Mouse (Mus musculus) embryonic fibroblast, embryonic 13.5 days (primary cell): Measurements from ENCODE around the gene Mdga1. TPM values are rescaled to one million over a fixed set of nuclear protein-coding genes. Genes with fewer than 3 reads are reported as not detected.

Experiments
- H3K27ac ChIP-seq: 2 replicates; pipeline ENCODE4 v1.5.1; 2012; ENCODE audit warnings: low read length, control low read depth, inconsistent platforms; ENCODE audit not compliant: insufficient read depth
- H3K4me1 ChIP-seq: 2 replicates; pipeline ENCODE4 v1.6.1; 2011; ENCODE audit warnings: low read length; ENCODE audit not compliant: control insufficient read depth, insufficient read depth
- H3K4me3 ChIP-seq: 2 replicates; pipeline ENCODE4 v1.5.1; 2011; ENCODE audit warnings: mild to moderate bottlenecking, control low read depth, low read length; ENCODE audit not compliant: insufficient read depth
- CTCF ChIP-seq: IDR thresholded peaks from 2 replicates; pipeline ENCODE4 v1.5.1; 2011; ENCODE audit warnings: mild to moderate bottlenecking, control low read depth, low read length, moderate library complexity, borderline replicate concordance; ENCODE audit not compliant: insufficient read depth
- POLR2A ChIP-seq: IDR thresholded peaks from 2 replicates; pipeline ENCODE4 v1.6.1; 2011; ENCODE audit warnings: low read depth, mild to moderate bottlenecking, control low read depth, low read length, moderate library complexity
- polyA plus RNA-seq: library from polyadenylated mRNA; stranded (reverse); fragments of >200 nt; gene quantifications from 2 replicates; pipeline ENCODE4 v1.2.4, GENCODE M21; 2011; ENCODE audit warnings: low read depth; ENCODE audit not compliant: missing spikeins, insufficient read length

The Mdga1 gene
- polyA plus RNA-seq, 1 experiment = 7.6 TPM

- Histone ChIP-seq H3K4me3 (no peak overlapping the region), H3K4me1 (no peaks in the 10 kb centered on the region; the same call in 1 of the 2 replicates), H3K27ac (no peak overlapping the region)
- no peak for TF ChIP-seq CTCF
- no peak for TF ChIP-seq POLR2A
These were observed 28.8 kb upstream of the Mdga1 start for GRCm38 (mm10) chr17:29998566-29999295.

GRCm38 (mm10) chr17:29997726-29998125 is 27.8 kb upstream of the Mdga1 start:
- TF ChIP-seq POLR2A (no peak), CTCF (no peak)
- H3K4me3 ChIP-seq = no peak overlapping the region

GRCm38 (mm10) chr17:29995986-29996385 is 26.1 kb upstream of the Mdga1 start:
- TF ChIP-seq CTCF = no peak
- no peak for TF ChIP-seq POLR2A
- Histone ChIP-seq H3K4me3 (no peak overlapping the region), H3K27ac (no peak overlapping the region), H3K4me1 (no peaks in the 10 kb centered on the region; the same call in 1 of the 2 replicates)

More at GRCm38 (mm10) chr17:29997726-29998125, 27.8 kb upstream of the Mdga1 start:
- Histone ChIP-seq H3K27ac (no peak overlapping the region), H3K4me1 (no peaks in the 10 kb centered on the region; the same call in 1 of the 2 replicates)

GRCm38 (mm10) chr17:29994459-29994858 is 24.6 kb upstream of the Mdga1 start:
- Histone ChIP-seq H3K27ac (no peak overlapping the region), H3K4me3 (no peak overlapping the region), H3K4me1 (no peaks in the 10 kb centered on the region; the same call in 1 of the 2 replicates)
- TF ChIP-seq POLR2A (no peak), CTCF (no peak)

GRCm38 (mm10) chr17:29994011-29994410 is 24.1 kb upstream of the Mdga1 start:
- no peak for TF ChIP-seq CTCF
- no peak for TF ChIP-seq POLR2A
- no peaks in the 10 kb centered on the region; the same call in 1 of the 2 replicates for H3K4me1 ChIP-seq
- no peak overlapping the region for H3K4me3 ChIP-seq
- no peak overlapping the region for H3K27ac ChIP-seq

- H3K4me3 ChIP-seq = no peak overlapping the region
- H3K27ac ChIP-seq = no peak overlapping the region
- H3K4me1 ChIP-seq = no peaks in the 10 kb centered on the region; the same call in 1 of the 2 replicates
- TF ChIP-seq POLR2A = no peak
- no peak for TF ChIP-seq CTCF
These were observed 23.6 kb upstream of the Mdga1 start for GRCm38 (mm10) chr17:29993488-29993887.

GRCm38 (mm10) chr17:29990845-29991244 is 21.0 kb upstream of the Mdga1 start:
- Histone ChIP-seq H3K27ac (no peak overlapping the region), H3K4me1 (no peaks in the 10 kb centered on the region; the same call in 1 of the 2 replicates), H3K4me3 (no peak overlapping the region)
- TF ChIP-seq CTCF = no peak
- no peak for TF ChIP-seq POLR2A

- TF ChIP-seq POLR2A (no peak), CTCF (no peak)
- Histone ChIP-seq H3K27ac (no peak overlapping the region), H3K4me3 (no peak overlapping the region), H3K4me1 (no peaks in the 10 kb centered on the region; the same call in 1 of the 2 replicates)
These were observed 20.2 kb upstream of the Mdga1 start for GRCm38 (mm10) chr17:29990136-29990535.

GRCm38 (mm10) chr17:29989653-29990052 is 19.8 kb upstream of the Mdga1 start:
- TF ChIP-seq CTCF (no peak), POLR2A (no peak)
- no peak overlapping the region for H3K4me3 ChIP-seq
- no peak overlapping the region for H3K27ac ChIP-seq
- no peaks in the 10 kb centered on the region; the same call in 1 of the 2 replicates for H3K4me1 ChIP-seq

GRCm38 (mm10) chr17:29988141-29988540 is 18.3 kb upstream of the Mdga1 start:
- Histone ChIP-seq H3K4me1 (no peaks in the 10 kb centered on the region), H3K4me3 (no peak overlapping the region), H3K27ac (no peak overlapping the region)
- TF ChIP-seq CTCF (no peak), POLR2A (no peak)
